8 mouse cellular contexts compared by ENCODE assay signal in the genomic region with DNA sequence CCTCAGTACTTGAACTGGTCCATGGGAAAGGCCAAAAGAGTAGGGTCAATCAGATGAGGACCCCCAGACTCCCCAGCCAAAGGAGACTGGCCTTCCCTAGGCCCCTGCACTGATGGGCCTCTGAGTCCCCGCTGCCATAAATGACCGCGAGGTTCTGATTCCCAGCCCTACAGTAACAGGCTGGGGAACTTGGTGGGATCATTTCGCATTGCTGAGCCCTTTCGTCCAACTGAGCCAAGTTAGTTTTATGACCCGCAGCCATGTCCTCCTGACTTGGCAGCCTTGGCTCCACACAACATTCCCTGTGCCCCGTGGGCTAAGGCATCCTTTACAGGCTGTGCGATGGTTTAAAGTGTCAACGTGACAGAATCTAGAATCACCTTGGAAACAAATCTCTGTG. TPM values are rescaled to one million over a fixed set of nuclear protein-coding genes. Genes with fewer than 3 reads are reported as not detected.
DNase-seq lines count a peak whose midpoint lies in the region; ATAC-seq and TF ChIP-seq lines count a peak whose summit lies in the region.

No protein-coding gene starts in this region.

- TF ChIP-seq POLR2A in heart, adult 2 months (IDR thresholded peaks at IDR 0.05; ENCODE audit: insufficient read depth, low read depth, low read length), result no peak

- 65% methylated on average over 9 of the region's 9 CpGs for WGBS in heart, adult 2 months
- WGBS in forebrain, embryonic 14.5 days, result 50% methylated on average over 9 of the region's 9 CpGs
- WGBS in liver, embryonic 15.5 days (ENCODE audit: insufficient replicate concordance), result 62% methylated on average over 9 of the region's 9 CpGs

- no peak for TF ChIP-seq EP300 in heart, adult 2 months (IDR thresholded peaks at IDR 0.05; ENCODE audit: insufficient read depth, low read depth, low read length)

- H3K36me3 ChIP-seq in heart, adult 2 months (ENCODE audit: control insufficient read depth, insufficient read depth, low read length), result peaks cover 7% of the 10 kb centered on the region
- H3K36me3 ChIP-seq in forebrain, embryonic 14.5 days (ENCODE audit: control insufficient read depth, insufficient read depth, low read length), result no peaks in the 10 kb centered on the region
- H3K36me3 ChIP-seq in liver, embryonic 15.5 days (replicated peaks), result no peaks in the 10 kb centered on the region; the same call in 1 of the 2 replicates

- H3K4me1 ChIP-seq in heart, adult 2 months (ENCODE audit: control insufficient read depth, insufficient read depth, low read length), result peaks cover 17% of the 10 kb centered on the region
- H3K4me1 ChIP-seq in forebrain, embryonic 14.5 days (ENCODE audit: control insufficient read depth, insufficient read depth, low read length), result peaks cover 25% of the 10 kb centered on the region
- H3K4me1 ChIP-seq in liver, embryonic 15.5 days (replicated peaks), result peaks cover 50% of the 10 kb centered on the region

- H3K79me2 ChIP-seq in heart, adult 2 months (replicated peaks; ENCODE audit: control insufficient read depth, insufficient read depth, low read length), result peaks cover 3% of the 10 kb centered on the region; the same call in 1 of the 2 replicates

- peak overlapping the region; percentile 68 for H3K9ac ChIP-seq in heart, adult 2 months (ENCODE audit: low read depth, low read length)
- H3K9ac ChIP-seq in forebrain, embryonic 14.5 days (ENCODE audit: low read length), result peak overlapping the region; percentile 86; the same call in 1 of the 2 replicates
- H3K9ac ChIP-seq in liver, embryonic 15.5 days, result peak overlapping the region; percentile 97

- no peak for ATAC-seq in forebrain, embryonic 14.5 days
- no peak for ATAC-seq in liver, embryonic 15.5 days (ENCODE audit: insufficient read depth)

- H3K4me3 ChIP-seq in heart, adult 2 months, result peak overlapping the region; percentile 85
- H3K4me3 ChIP-seq in forebrain, embryonic 14.5 days (ENCODE audit: low read depth, low read length), result peak overlapping the region; percentile 74
- peak overlapping the region; percentile 95 for H3K4me3 ChIP-seq in liver, embryonic 15.5 days (replicated peaks)

- TF ChIP-seq CTCF in heart, adult 2 months (IDR thresholded peaks at IDR 0.05), result no peak

- no peaks in the 10 kb centered on the region for H3K9me3 ChIP-seq in forebrain, embryonic 14.5 days (replicated peaks; ENCODE audit: control insufficient read depth, low read length)
- no peaks in the 10 kb centered on the region for H3K9me3 ChIP-seq in liver, embryonic 15.5 days (replicated peaks)

- peak overlapping the region; percentile 81 for H3K27ac ChIP-seq in heart, adult 2 months
- no peak overlapping the region for H3K27ac ChIP-seq in forebrain, embryonic 14.5 days (ENCODE audit: low read depth, low read length)
- H3K27ac ChIP-seq in liver, embryonic 15.5 days (replicated peaks), result peak overlapping the region; percentile 89

- intact Hi-C loops in heart, adult 2 months (cut with DNase I), result loop anchor here (10.0 kb wide), 1 partner anchor 396 kb away; no protein-coding TSS in a partner anchor
- intact Hi-C loops in heart, postnatal 10 days (cut with DNase I), result no loop called here

- no peak for DNase-seq in heart, adult 2 months
- DNase-seq in heart, postnatal 10 days, result no peak
- DNase-seq in A20 (ENCODE audit: low read depth, low spot score), result peak; percentile 18
- no peak for DNase-seq in forebrain, embryonic 14.5 days (ENCODE audit: low spot score)
- no peak for DNase-seq in thymus, postnatal 14 days
- DNase-seq in layer of hippocampus, postnatal 25 days (ENCODE audit: extremely low spot score in 1 of 2, low spot score in 1 of 2), result no peak
- DNase-seq in cerebellum, adult 9-10 months, result no peak

- H3K27me3 ChIP-seq in heart, adult 2 months (ENCODE audit: control insufficient read depth, insufficient read depth, low read length), result no peaks in the 10 kb centered on the region
- H3K27me3 ChIP-seq in forebrain, embryonic 14.5 days (replicated peaks; ENCODE audit: control insufficient read depth, insufficient read depth, low read length), result no peaks in the 10 kb centered on the region
- H3K27me3 ChIP-seq in liver, embryonic 15.5 days, result no peaks in the 10 kb centered on the region

- peak overlapping the region; percentile 65 for H3K4me2 ChIP-seq in forebrain, embryonic 14.5 days (ENCODE audit: low read length)
- peak overlapping the region; percentile 88 for H3K4me2 ChIP-seq in liver, embryonic 15.5 days

RNA-seq across cellular contexts. Expression of a gene that starts 1.0 kb away (rescaled TPM):
- total RNA-seq in heart, adult 2 months (2021), result 10 to 100 TPM; 14.6 to 17.0 TPM
- polyA plus RNA-seq in heart, adult 2 months (2012; rRNA removed), result 10.0 and 13.8 TPM in 2 replicates
- total RNA-seq in heart, postnatal 10 days (2021), result 10 to 100 TPM; 22.4 to 24.2 TPM
- polyA plus RNA-seq in forebrain, embryonic 14.5 days (2014; fragmentation: Nextera tagmentation; extraction: Ambion mirVana), result 8.5 and 11.0 TPM in 2 replicates
- 10.2 and 10.3 TPM in 2 replicates for polyA plus RNA-seq in liver, embryonic 15.5 days (2015; fragmentation: Nextera tagmentation; extraction: Ambion mirVana)
- 10 to 100 TPM; 22.8 to 32.6 TPM for total RNA-seq in layer of hippocampus, postnatal 25 days (2021)

RNA-seq across cellular contexts. Expression of a gene that starts 1.1 kb away (rescaled TPM):
- total RNA-seq in heart, adult 2 months (2021), result 10 to 100 TPM; 21.7 to 22.0 TPM
- 18.5 and 22.2 TPM in 2 replicates for polyA plus RNA-seq in heart, adult 2 months (2012; rRNA removed)
- total RNA-seq in heart, postnatal 10 days (2021), result 10 to 100 TPM; 27.6 to 29.5 TPM
- polyA plus RNA-seq in forebrain, embryonic 14.5 days (2014; fragmentation: Nextera tagmentation; extraction: Ambion mirVana), result 108 and 113 TPM in 2 replicates
- 21.2 and 22.3 TPM in 2 replicates for polyA plus RNA-seq in liver, embryonic 15.5 days (2015; fragmentation: Nextera tagmentation; extraction: Ambion mirVana)
- 10 to 100 TPM; 86.5 to 92.1 TPM for total RNA-seq in layer of hippocampus, postnatal 25 days (2021)
